In the genomic region with DNA sequence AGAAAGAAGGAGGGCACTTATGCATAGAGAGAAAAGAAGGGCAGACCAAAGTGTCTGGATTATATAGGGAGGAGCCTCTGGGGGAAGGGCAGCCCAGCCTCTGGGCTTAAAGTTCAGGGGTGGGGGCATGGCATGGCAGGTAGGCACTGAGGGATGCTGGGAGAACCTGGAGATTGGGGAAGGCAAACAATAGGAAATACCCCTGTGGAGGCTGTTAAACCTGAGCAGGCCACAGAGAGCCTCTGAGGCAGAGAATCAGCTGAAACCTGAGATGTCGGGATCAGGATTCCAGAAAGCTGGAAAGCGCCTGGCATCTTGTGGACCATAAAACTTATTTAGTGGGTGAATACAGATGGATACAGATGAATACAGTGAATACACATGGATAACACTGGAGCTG, we compare ENCODE assay signal across 28 mouse cellular contexts. TPM values are rescaled to one million over a fixed set of nuclear protein-coding genes. Genes with fewer than 3 reads are reported as not detected.
DNase-seq lines count a peak whose midpoint lies in the region; ATAC-seq and TF ChIP-seq lines count a peak whose summit lies in the region.
"Had no signal": no experiment of that assay in that cellular context is flagged by ENCODE, and none has a peak within 500 bp of the region (broad histone marks: within the 10 kb centered on the region; RNA-seq: fewer than 3 reads in every experiment).

No protein-coding gene starts in this region.

- WGBS in kidney, embryonic 16.5 days = 34% methylated on average over 2 of the region's 2 CpGs
- 68% methylated on average over 2 of the region's 2 CpGs for WGBS in limb, embryonic 10.5 days
- 64% methylated on average over 2 of the region's 2 CpGs for WGBS in midbrain, embryonic 11.5 days

- in situ Hi-C loops in ES-E14 (cut with MboI; ENCODE audit: low sequenced_read_pairs in 2 of 2, unreplicated experiment in 2 of 2) = no loop called here

- no peak for DNase-seq in kidney, postnatal 14 days
- DNase-seq in ES-E14 (ENCODE audit: low read depth, low spot score) = no peak
- DNase-seq in limb, embryonic 10.5 days (ENCODE audit: low spot score) = no peak
- no peak for DNase-seq in layer of hippocampus, postnatal 14 days (ENCODE audit: low spot score in 2 of 2)
- no peak for DNase-seq in midbrain, embryonic 11.5 days (ENCODE audit: low spot score, missing footprints)
- DNase-seq: adrenal gland, postnatal 14 days; B cell, adult 2 months; forebrain, postnatal 0 days; gastrocnemius, postnatal 10 days; heart, adult 18-20 months; heart, postnatal 4 days; kidney, adult 8-10 months; layer of hippocampus, adult 9-11 months; liver; lung, adult 2 months; lung, postnatal 10 days had no signal

- H3K9ac ChIP-seq in kidney, embryonic 16.5 days (replicated peaks; ENCODE audit: low read length) = no peak overlapping the region
- H3K9ac ChIP-seq in ES-E14 (ENCODE audit: insufficient read depth, low read depth, low read length, poor library complexity, severe bottlenecking) = no peak overlapping the region
- H3K9ac ChIP-seq in midbrain, embryonic 11.5 days (ENCODE audit: low read length) = no peak overlapping the region
- H3K9ac ChIP-seq: embryonic facial prominence, embryonic 15.5 days; forebrain, embryonic 12.5 days; forebrain, postnatal 0 days; heart, embryonic 12.5 days; hindbrain, embryonic 13.5 days; liver, embryonic 14.5 days; neural tube, embryonic 13.5 days had no signal

- peaks cover 40% of the 10 kb centered on the region for H3K4me1 ChIP-seq in kidney, embryonic 16.5 days (ENCODE audit: insufficient read depth, low read length)
- peaks cover 0 to 7% of the 10 kb centered on the region in 2 experiments; a peak in 2 of 4 replicates for H3K4me1 ChIP-seq in ES-E14 (ENCODE audit: control insufficient read depth in 2 of 2, insufficient read depth in 2 of 2, low read length in 2 of 2, poor library complexity in 1 of 2)
- H3K4me1 ChIP-seq in limb, embryonic 10.5 days = peaks cover 53% of the 10 kb centered on the region
- H3K4me1 ChIP-seq in midbrain, embryonic 11.5 days (ENCODE audit: control insufficient read depth, insufficient read depth, low read length) = peaks cover 20% of the 10 kb centered on the region

- H3K27ac ChIP-seq in kidney, embryonic 16.5 days (ENCODE audit: low read length) = peak overlapping the region; percentile 32; the same call in 1 of the 2 replicates
- peak overlapping the region; percentile 46; the same call in 1 of the 2 replicates for H3K27ac ChIP-seq in ES-E14 (ENCODE audit: insufficient read depth, low read depth, low read length, poor library complexity, severe bottlenecking)
- H3K27ac ChIP-seq in limb, embryonic 10.5 days = peak overlapping the region; percentile 95; the same call in 1 of the 2 replicates
- H3K27ac ChIP-seq in midbrain, embryonic 11.5 days (ENCODE audit: low read depth, low read length) = no peak overlapping the region
- H3K27ac ChIP-seq: left cerebral cortex, adult 2 months; liver, embryonic 14.5 days had no signal

- no peak for ATAC-seq in kidney, embryonic 16.5 days (ENCODE audit: low FRiP score, low TSS enrichment)
- ATAC-seq in midbrain, embryonic 11.5 days (ENCODE audit: low FRiP score) = no peak
- ATAC-seq: forebrain, postnatal 0 days; intestine, embryonic 16.5 days; midbrain, embryonic 16.5 days; Patski had no signal

- H3K27me3 ChIP-seq in kidney, embryonic 16.5 days (ENCODE audit: insufficient read depth, low read length) = no peaks in the 10 kb centered on the region
- H3K27me3 ChIP-seq in limb, embryonic 10.5 days (ENCODE audit: low read depth, poor library complexity, severe bottlenecking) = no peaks in the 10 kb centered on the region
- no peaks in the 10 kb centered on the region for H3K27me3 ChIP-seq in midbrain, embryonic 11.5 days (ENCODE audit: control insufficient read depth, insufficient read depth, low read length)
- H3K27me3 ChIP-seq: embryonic facial prominence, embryonic 15.5 days; forebrain, embryonic 12.5 days; heart, embryonic 12.5 days; hindbrain, embryonic 13.5 days; neural tube, embryonic 13.5 days; Patski had no signal

- no peaks in the 10 kb centered on the region for H3K9me3 ChIP-seq in kidney, embryonic 16.5 days (ENCODE audit: low read length)
- no peaks in the 10 kb centered on the region for H3K9me3 ChIP-seq in ES-E14 (ENCODE audit: control insufficient read depth, insufficient read depth, low read depth, low read length)
- no peaks in the 10 kb centered on the region for H3K9me3 ChIP-seq in limb, embryonic 10.5 days (replicated peaks)
- no peaks in the 10 kb centered on the region for H3K9me3 ChIP-seq in midbrain, embryonic 11.5 days (ENCODE audit: control insufficient read depth, low read length)
- H3K9me3 ChIP-seq: embryonic facial prominence, embryonic 10.5 days; embryonic facial prominence, embryonic 15.5 days; forebrain, embryonic 12.5 days; heart, embryonic 12.5 days; hindbrain, embryonic 13.5 days; neural tube, embryonic 13.5 days had no signal

- H3K4me2 ChIP-seq in kidney, embryonic 16.5 days (replicated peaks; ENCODE audit: low read depth, low read length) = no peak overlapping the region
- no peak overlapping the region for H3K4me2 ChIP-seq in midbrain, embryonic 11.5 days
- H3K4me2 ChIP-seq: embryonic facial prominence, embryonic 15.5 days; forebrain, embryonic 12.5 days had no signal

- H3K4me3 ChIP-seq in kidney, embryonic 16.5 days (ENCODE audit: low read length) = no peak overlapping the region
- no peak overlapping the region for H3K4me3 ChIP-seq in ES-E14 (ENCODE audit: insufficient read depth in 1 of 2, low read depth in 1 of 2, low read length in 2 of 2, poor library complexity in 1 of 2, severe bottlenecking in 1 of 2)
- no peak overlapping the region for H3K4me3 ChIP-seq in limb, embryonic 10.5 days
- H3K4me3 ChIP-seq in midbrain, embryonic 11.5 days (ENCODE audit: low read depth, low read length) = no peak overlapping the region
- H3K4me3 ChIP-seq: heart, embryonic 12.5 days; left cerebral cortex, adult 2 months had no signal

- H3K36me3 ChIP-seq in kidney, embryonic 16.5 days (ENCODE audit: insufficient read depth, low read length) = no peaks in the 10 kb centered on the region
- peaks cover 4% of the 10 kb centered on the region; the same call in 1 of the 2 replicates for H3K36me3 ChIP-seq in ES-E14 (ENCODE audit: control insufficient read depth, insufficient read depth, low read length, poor library complexity, severe bottlenecking)
- peaks cover 10% of the 10 kb centered on the region for H3K36me3 ChIP-seq in limb, embryonic 10.5 days
- H3K36me3 ChIP-seq in midbrain, embryonic 11.5 days (ENCODE audit: control insufficient read depth, insufficient read depth, low read length) = no peaks in the 10 kb centered on the region
- H3K36me3 ChIP-seq: embryonic facial prominence, embryonic 15.5 days; forebrain, embryonic 12.5 days had no signal

TF ChIP-seq in ES-E14, 5 proteins besides CTCF, POLR2A, EP300 and RAD21:
- no peak for TF ChIP-seq MAFK (IDR thresholded peaks at IDR 0.05; ENCODE audit: insufficient read depth, low read depth, low read length)
- no peak for TF ChIP-seq HCFC1 (IDR thresholded peaks at IDR 0.05; ENCODE audit: borderline replicate concordance, insufficient read depth, low read length)
- TF ChIP-seq ZNF384 (IDR thresholded peaks at IDR 0.05; ENCODE audit: low read depth, low read length) = no peak
- no peak for TF ChIP-seq CHD2 (IDR thresholded peaks at IDR 0.05; ENCODE audit: low read depth, low read length)
- no peak for TF ChIP-seq ZC3H11A (IDR thresholded peaks at IDR 0.05; ENCODE audit: borderline replicate concordance, low read depth, low read length)

RNA-seq across cellular contexts. Expression of a gene that starts 1.1 kb away (rescaled TPM):
- polyA plus RNA-seq in kidney, embryonic 16.5 days (2015; fragmentation: Nextera tagmentation; extraction: Ambion mirVana) = 66.5 and 70.0 TPM in 2 replicates
- 40.8 and 41.5 TPM in 2 replicates for total RNA-seq in ES-E14 (2012; rRNA removed)
- 60.3 and 66.4 TPM in 2 replicates for polyA plus RNA-seq in limb, embryonic 10.5 days (2016; fragmentation: Nextera tagmentation; extraction: Ambion mirVana)
- total RNA-seq in layer of hippocampus, postnatal 14 days (2021) = 10 to 100 TPM; 55.3 to 58.4 TPM
- polyA plus RNA-seq in midbrain, embryonic 11.5 days (2014; fragmentation: Nextera tagmentation; extraction: Ambion mirVana) = 48.2 and 50.0 TPM in 2 replicates

RNA-seq across cellular contexts. Expression of a gene that starts 2.0 kb away (rescaled TPM):
- 22.8 and 25.2 TPM in 2 replicates for polyA plus RNA-seq in kidney, embryonic 16.5 days (2015; fragmentation: Nextera tagmentation; extraction: Ambion mirVana)
- 51.1 and 58.5 TPM in 2 replicates for total RNA-seq in ES-E14 (2012; rRNA removed)
- 30.4 and 32.8 TPM in 2 replicates for polyA plus RNA-seq in limb, embryonic 10.5 days (2016; fragmentation: Nextera tagmentation; extraction: Ambion mirVana)
- 10 to 100 TPM; 41.5 to 43.0 TPM for total RNA-seq in layer of hippocampus, postnatal 14 days (2021)
- 33.2 and 36.7 TPM in 2 replicates for polyA plus RNA-seq in midbrain, embryonic 11.5 days (2014; fragmentation: Nextera tagmentation; extraction: Ambion mirVana)

RNA-seq across cellular contexts. Expression of a gene that starts 46.9 kb away (rescaled TPM):
- polyA plus RNA-seq in kidney, embryonic 16.5 days (2015; fragmentation: Nextera tagmentation; extraction: Ambion mirVana) = 1.7 and 1.8 TPM in 2 replicates
- total RNA-seq in ES-E14 (2012; rRNA removed) = 0.16 TPM in 1 of 2 replicates, not detected in the other
- polyA plus RNA-seq in limb, embryonic 10.5 days (2016; fragmentation: Nextera tagmentation; extraction: Ambion mirVana) = 0.76 and 1.3 TPM in 2 replicates
- total RNA-seq in layer of hippocampus, postnatal 14 days (2021) = 1 to 10 TPM in 1 of 2 experiments, under 1 TPM in 1; 0.69 to 1.7 TPM
- 0.51 and 1.1 TPM in 2 replicates for polyA plus RNA-seq in midbrain, embryonic 11.5 days (2014; fragmentation: Nextera tagmentation; extraction: Ambion mirVana)
